Mouse (Mus musculus): ENCODE measurements around the gene Fgr.

The Fgr gene

DNA sequence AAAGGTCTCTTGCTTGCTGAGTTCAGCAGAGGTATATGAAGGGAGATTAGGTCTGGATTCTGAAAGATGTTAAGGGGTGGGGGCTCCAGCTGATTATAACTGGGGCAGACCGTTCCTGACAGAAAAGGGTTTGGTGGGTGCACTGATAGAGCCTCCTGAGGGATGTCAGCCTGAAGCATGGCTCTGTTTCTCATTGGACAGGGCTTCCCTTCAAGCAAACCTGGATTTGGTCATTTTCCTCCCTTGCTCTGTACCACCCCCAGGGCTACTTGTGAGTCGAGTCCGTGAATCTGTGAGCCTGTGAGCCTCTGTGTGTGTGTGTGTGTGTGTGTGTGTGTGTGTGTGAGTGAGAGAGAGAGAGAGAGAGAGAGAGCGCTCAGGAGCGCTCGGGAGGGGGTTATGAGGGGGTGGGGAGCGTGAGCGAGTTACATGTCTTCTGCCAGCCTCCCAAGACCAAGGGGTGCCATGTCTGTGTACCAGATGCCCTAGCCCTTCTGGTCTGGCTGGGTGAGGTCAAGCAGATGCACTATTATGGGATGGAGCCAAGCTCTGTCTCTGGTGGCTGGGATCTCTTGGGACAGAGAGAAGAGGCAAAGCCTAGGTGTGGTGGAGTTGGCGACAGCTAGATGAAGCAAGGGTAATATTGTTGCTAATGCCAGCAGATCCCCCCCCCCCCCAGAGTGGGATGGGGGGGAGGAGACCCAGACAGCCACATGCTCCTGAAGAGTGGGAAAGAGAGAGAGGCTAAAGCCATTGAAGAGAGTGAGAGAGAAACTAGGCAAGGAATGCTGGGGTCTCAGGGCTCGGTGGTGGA is 41.2 kb downstream of the Fgr start:
- no peak for DNase-seq (ENCODE audit: low spot score in 2 of 2)

DNA sequence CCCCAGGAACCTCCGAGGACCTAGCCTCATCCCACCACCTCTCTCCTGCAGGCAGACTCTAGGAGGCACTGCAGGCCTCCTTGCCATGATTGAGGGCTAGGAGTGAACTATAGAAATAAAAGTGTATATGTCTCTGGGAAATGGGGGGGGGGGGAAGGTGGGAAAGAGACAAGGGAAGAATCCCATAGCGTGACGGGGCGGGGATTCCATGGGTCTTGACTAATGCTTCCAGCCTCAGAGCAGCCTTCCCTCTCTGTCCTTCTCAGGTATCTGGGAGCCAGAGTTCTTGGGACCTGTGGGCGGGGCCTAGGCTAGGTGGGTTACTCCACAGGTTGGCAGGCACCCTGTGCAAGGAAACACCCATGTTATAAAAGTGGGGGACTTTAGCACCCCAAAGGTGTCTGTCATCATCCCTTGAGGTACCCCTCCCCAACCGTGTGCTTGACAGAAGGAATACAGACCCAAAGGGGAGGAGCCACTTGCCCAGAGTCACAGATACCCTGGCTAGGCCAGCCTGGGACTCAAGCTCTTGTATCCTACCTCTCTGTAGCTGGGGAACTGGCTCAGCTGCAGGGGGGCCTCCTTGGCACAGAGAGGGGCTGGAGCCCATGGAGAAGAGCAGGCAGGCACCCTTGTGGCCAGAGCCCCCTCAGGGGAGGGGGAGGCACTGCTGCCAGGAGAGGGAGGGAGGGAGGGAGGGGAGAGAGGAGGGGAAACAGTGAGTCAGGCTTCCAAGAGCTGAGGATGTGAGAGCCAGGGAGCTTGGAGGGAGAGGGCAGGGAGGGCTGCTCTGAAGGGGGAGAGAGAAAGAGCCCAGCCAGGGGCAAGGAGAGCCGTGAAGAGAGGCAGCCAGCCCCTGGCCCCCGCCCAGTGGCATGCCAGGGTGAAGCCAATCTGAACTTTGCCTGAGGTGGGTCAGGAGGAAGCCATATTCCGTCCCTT is 42.1 kb downstream of the Fgr start:
- DNase-seq (ENCODE audit: low spot score in 2 of 2) = no peak

DNA sequence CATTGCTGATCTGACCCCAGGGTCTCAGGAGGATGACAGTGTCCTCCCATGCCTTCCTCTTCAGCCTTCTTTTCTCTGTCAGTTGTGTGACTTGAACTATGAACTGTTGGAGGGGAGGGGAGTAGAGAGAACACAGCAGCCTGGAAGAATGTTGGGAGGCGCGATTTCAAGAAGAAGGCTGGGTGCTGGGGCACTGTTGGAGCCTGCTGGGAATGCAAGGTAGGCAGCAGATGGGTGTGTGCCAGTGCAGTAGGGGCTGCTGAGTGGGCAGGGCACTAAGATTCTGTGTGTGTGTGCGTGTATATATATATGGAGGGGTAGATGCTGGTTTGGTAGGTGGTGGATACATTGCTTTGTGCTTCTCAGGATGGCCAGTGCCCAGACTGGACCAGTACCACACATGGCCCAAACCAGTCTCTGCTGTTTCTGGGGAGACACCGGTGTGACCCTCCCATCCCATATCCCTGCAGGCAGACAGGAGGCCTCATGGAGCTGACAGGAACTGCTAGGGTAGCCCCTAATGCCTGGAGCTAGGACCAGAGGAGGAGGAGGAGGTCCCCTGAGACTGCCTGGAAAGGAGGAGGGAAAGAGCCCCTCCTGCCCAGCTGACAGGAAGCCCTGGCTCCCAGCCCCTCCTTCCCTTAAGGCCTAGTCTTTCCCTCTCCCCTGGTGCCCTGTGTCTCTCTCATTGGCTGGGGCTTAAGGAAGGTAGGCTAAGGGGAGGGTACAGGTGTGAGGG is 43.0 kb downstream of the Fgr start:
- no peak for DNase-seq (ENCODE audit: low spot score in 2 of 2)

DNA sequence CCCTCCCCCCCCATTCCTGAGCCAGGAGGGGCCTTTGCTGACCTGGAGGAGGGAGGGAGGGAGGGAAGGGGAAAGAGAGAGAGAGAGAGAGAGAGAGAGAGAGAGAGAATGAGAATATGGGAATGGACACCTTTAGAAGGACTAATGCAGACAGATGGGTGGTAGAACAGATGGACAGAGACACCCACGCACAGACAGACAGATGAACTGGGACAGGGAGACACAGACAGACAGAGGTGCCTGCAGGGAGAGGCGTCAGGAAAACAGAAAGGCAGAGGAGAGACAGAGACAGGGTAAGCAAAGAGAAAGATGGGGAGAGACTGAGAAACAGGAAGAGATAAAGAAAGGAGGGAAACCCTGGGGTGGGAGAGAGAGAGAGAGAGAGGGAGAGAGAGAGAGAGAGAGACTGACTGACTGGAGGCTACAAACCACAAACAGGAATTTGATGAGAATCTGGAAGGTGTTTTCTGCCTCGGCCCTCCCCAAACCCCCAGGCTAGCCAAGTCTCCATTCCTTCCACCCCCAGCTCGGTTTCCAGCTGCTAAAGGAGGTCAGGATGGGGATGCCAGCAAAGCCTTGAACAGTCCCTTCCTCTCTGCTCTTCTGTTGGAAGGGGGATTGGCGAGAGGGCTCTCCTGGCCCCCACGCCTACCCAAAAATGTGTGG is 43.8 kb downstream of the Fgr start:
- no peak for DNase-seq (ENCODE audit: low spot score in 2 of 2)

DNA sequence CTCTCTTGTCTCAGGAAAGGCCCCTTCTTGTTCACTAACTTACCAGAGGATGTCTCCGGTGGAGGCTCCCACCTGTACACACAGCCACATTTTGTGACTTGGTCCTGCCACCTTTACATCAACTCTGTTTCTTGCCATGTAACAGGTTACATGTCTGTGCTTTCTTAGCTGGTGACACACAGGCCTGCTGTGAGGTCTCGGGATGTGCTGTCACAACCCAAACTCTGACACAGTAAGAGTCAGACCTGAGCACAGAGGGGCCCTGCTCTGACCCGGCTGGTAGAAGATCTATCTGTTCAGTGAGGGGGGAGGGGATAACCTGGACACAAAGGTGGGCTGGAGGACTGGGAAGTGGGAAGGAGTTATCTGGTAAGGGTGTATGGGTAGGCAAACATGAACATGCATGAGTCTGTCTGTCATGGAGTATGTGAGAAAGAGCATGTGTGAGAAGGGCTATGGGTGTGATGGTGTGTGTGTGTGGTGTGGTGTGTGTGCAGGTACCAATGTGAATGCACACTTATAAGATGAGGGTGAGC is 44.4 kb downstream of the Fgr start:
- no peak for DNase-seq (ENCODE audit: low spot score in 2 of 2)

DNA sequence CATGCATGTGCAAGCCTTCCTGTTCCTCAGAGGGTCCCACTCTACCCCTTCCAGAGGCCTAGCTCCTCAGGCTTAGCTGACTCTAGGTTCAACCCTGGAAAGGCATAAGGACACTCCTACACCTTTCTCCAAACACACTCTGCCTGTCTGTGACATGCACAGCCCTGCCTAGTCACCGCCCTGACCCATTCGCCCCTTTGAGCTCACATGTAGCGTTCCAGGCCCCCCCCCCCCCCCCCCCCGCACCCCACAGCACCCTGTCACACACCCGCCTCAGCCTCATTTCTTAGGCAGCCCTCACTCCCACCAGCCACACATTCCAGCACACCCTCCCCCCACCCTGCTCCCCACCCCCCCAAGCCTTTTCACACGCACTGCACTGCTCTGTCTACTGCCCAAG is 46.8 kb downstream of the Fgr start:
- DNase-seq (ENCODE audit: low spot score in 2 of 2) = no peak

DNA sequence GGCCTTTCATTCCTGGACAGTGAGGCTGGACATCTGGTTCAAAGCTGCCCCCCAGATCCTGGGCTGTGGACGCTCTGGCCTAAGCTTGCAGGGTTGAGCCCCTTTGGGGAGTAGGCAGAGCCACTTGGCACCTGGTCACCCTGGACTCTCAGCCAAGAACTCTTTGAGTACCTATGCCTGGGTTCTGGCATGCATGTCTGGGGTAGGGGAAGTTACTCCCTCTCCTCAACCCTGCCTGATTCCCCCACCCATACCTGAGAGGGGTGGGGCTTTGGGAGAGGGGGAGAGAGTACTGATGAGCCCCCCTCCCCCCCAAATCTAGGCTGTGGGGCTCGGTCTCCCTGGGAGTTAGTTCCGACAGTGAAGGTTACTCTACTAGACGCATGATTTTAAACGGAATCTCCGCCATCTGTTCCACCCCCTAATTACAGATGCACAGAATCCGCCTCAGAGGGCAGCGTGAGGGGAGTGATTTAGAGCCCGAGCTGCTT is 47.3 kb downstream of the Fgr start:
- DNase-seq (ENCODE audit: low spot score in 2 of 2) = no peak

DNA sequence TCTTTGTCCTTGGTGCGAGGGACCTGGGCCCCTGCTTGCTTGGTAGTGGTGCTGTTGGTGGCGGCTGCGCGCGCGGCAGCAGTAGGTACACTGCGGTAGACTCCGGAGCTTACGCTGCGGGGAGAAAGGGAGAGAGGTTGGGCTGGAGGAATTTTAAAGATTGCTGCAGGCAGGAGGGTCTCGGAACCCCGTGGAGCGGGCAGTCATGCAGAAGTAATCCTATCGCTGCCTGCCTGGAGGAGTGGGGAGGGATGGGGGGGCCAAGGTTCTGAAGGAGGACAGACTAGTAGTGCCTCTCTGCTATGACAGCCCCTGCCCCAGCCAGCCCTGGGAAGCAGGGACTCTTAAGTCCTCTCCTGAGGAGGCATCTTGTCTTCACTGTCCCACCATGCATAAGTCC is 48.3 kb downstream of the Fgr start:
- DNase-seq (ENCODE audit: low spot score in 2 of 2) = no peak

DNA sequence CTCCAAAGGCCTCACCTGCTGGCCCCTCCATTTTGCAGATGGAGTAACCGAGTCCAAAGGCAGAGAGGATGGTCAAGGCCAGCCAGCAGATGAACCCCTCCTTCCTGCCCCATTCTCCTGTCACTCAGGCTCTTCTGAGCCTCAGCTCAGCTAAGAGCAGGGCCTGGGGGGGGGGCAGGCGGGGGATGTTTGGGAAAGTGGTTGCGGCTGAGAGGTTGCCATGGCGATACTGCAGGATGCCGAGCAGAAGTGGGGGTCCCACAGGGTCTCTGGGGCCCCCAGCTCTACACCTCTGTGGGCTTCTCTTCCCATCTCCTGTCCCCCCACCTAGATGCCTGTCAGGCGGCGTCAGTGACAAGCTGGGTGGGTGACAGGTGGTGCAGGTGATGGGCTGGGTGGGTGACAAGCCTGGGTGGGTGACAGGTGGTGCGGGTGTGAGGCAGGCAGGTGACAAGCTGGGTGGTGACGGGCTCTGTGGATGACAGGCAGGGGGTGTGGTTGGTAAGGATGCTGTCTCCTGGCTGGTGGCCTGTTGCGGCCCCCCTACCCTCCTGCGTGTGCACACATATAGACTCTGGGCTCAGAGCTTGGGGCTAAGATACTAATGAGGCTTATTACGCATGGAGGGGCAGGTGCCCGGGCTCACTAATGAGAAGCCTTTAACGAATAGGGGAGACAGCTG is 49.2 kb downstream of the Fgr start:
- DNase-seq (ENCODE audit: low spot score in 2 of 2) = no peak

DNA sequence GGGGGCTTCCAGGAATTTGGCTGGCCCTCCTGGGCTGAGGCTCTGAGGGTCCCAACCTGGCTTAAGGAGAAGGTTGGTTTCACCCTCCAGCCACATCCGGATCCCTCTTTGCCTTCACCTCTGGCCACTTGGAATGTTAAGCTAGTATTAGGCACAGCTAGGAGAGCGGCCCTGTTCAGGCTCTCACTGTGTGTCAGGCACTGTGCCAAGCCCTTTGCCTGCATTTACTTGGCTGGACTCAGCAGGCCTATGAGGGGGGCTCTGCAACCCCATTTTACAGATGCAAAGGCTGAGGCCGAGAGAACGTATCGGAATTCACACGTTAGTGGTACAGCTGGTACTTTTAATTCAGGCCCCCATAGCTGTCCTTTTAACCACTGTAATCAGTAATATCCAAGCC is 49.7 kb downstream of the Fgr start:
- no peak for DNase-seq (ENCODE audit: low spot score in 2 of 2)

DNA sequence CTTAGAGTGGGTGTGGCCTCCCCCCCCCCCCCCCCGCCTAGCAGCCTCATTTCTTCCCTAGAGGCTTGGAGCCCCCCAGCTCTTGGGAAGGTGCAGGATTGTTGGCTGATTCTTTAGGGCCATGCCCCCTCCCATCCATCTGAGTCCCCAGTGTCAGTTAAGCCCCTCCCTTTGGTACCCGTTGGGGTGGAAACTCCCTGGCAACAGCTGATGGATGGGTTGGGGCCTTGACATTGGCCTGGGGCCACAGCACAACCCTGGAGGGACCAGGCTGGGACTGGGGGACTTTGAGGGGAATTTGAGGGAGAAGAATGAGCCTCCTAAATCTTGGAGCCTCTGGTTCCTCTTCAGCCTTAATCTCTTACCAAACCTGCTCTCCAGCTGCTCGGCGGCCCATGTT is 50.5 kb downstream of the Fgr start:
- DNase-seq (ENCODE audit: low spot score in 2 of 2) = no peak

DNA sequence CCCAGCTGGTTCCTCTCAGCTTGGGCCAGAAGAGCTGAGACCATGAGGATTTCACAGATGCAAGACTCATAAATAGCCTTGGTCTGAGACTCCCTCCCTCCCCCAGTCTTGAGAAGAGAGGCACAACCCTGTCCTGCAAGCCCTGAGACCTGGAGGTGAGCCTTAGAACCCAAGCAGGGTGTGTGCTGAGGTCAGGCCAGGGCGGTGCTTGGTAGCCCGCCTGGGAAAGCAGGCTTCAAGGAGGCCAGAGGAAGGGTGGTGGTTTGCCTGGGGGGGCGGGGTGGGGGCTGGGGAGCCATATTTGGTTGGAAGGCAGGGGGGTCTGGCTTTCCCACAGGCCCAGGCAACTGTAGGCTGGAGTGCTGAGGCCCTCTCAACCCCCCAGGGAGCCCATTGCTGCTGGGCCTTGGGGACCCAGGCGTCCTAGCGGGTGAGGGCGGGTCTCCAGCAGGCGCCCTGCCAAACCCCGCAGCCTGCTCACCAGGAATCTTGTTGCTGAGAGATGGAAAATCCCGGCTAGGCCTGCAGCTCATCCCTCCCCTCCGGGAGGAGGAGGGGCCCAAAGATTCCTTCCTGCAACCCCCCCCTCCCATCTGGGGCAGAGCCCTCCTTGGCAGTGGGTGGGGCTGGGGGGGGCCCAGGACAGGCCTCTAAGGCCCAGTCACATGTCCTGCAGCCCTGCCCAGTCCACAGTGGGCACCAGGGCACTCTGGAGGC is 51.2 kb downstream of the Fgr start:
- DNase-seq (ENCODE audit: low spot score in 2 of 2) = no peak

DNA sequence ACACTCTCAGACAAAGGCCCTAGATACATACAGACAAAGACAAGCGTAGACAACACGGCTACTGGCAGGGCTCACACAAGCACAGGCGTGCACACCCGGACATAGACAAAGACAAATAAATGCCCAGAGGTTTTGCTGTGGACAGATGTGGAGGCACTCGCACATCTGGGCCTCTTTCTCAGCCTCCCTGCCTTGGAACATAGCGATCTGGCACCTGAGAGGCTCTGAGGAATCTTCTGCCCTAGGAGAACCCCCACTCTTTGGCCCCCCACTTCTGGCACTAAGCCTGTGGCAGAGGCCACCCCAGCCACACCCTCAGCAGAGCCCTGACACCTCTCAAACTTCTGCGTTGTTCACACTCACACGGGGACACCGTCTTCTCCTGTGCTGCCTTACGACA is 52.4 kb downstream of the Fgr start:
- DNase-seq (ENCODE audit: low spot score in 2 of 2) = no peak

DNA sequence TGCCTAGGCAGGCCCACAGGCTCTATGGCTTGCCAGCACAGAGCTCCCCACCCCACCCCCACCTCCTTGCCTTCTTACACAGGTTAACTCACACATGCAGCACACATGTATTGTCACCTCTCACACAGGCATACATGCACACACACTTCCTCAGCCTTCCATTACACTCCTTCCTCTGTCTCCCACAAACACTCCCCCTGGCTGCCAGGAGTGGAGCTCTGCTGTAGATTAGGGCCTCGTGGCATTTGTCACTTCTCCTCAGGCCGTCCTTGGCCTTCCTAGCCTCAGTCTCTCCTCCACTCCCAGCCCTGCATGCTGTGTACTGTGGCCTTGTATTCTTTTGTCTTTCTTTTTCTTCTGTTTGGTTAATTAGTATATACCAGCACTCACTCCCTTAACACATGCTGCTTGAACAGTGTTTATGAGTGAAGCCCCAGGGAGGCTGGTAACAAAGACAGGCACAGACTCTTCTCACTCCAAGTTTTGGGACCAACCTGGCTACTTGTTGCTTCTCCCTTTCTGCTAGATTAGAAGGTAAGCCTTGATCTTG is 53.0 kb downstream of the Fgr start:
- no peak for DNase-seq (ENCODE audit: low spot score in 2 of 2)

DNA sequence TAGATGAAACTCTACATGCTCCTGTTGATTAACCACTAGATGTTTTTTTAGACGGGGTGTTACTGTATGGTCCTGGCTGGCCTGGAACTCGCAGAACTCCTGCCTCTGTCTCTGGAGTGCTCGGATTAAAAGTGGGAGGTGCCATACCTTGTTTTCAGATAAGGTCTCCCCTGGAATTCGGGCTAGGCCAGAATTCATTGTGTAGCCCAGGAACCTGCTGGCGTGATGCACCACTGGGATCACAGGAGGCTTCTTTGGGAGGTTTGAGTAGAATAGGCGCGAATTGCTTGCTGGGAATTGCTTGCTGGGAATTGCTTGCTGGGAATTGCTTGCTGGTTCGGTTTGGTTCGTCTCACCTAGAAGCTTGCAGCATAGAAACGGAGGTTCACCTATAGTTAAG is 53.8 kb downstream of the Fgr start:
- no peak for DNase-seq (ENCODE audit: low spot score in 2 of 2)

DNA sequence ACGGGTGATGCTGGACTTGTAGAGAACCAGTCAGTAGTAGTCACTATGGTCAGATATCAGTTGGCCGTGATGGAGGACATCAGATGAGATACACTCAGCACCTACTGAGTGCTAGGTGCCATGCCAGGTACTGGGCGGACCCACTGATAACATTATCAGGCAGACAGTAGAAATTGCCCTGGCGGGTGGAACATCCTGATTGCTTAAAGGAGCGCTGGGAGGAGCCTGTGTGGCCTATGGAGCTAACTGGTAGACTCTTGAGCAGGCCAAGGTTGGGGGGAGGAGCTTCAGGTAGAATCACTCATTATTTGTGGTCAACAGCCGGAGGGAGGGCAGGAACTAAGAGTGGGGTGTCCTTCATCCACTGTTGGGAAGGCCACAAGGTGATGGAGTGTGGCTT is 54.3 kb downstream of the Fgr start:
- DNase-seq (ENCODE audit: low spot score in 2 of 2) = no peak

DNA sequence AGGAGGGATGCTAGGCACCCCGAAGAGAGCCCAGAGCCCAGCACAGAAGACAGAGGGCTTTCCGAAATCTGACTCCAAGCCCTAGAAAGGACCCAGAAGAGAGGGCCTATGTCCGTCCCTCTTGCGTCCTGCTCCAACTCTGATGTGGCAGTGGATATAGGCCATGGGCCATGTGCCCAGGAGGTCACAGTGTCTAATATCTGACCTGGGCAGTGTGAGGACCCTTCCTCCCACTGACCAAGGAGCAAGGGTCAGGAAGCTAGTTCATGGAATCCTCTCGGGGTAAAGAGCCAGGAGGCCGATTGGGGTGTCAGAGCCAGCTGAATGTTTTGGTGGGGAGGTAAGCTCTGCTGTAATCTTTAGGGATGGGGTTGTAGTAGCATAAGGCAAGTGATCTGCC is 55.0 kb downstream of the Fgr start:
- DNase-seq (ENCODE audit: low spot score in 2 of 2) = no peak

DNA sequence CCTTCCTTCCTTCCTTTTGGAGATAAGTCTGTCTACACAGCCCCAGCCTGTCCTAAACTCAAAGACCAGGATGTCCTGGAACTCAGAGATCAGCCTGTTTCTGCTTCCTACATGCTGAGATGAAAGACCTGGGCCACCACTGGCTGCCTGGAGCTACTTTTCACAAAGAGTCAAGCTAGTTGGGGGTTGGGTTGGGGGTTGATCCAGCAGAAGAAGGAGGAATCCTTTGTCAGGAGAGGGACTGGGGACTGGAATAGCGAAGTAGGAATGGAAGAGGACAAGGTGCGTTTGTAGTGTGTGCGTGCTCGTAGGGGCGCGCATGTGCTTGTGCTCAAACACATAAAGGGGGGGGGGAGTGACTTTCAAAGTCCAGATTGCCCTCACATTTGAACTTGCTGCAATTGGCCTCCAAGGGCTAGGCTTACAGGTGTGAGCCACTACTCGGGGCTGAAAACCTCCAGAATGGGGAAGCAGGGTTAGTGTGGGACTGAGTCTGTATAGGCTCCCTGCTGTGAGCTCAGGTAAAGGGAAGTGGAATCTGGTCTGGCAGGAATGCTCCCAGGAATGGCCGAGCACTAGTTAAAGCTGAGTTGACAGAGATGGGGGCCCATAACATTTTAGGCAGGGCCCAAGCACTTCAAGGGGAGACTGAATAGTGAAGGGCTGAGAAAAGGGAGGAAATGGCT is 58.7 kb downstream of the Fgr start:
- DNase-seq (ENCODE audit: low spot score in 2 of 2) = no peak

DNA sequence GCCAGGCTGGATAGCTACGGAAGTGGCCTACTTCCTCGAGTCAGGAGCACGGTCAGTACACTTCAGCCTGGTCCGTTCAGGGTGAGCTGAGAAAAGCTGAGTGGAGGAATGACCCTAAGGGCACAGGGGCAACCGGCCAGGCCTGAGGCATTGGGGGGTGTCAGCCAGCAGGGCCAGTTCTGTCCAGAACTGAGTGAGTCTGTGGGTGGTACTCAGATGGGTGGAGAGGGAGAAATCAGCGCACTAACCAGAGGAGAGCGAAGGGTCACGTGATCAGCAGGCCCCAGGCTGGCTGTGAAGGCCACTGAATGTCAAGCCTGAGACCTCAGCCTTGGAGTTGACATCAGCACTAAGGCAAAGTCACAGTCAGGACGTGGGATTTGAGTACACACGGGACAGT is 60.6 kb downstream of the Fgr start:
- no peak for DNase-seq (ENCODE audit: low spot score in 2 of 2)
